Mouse (Mus musculus) CH12.LX (cell line): ENCODE results near the gene Akap1. TPM values are rescaled to one million over a fixed set of nuclear protein-coding genes. Genes with fewer than 3 reads are reported as not detected.

Experiments used
- DNase-seq: peaks from one replicate; pipeline ENCODE4 v3.0.0-alpha.2; 2013; ENCODE audit errors: extremely low read depth
- H3K27ac ChIP-seq: 2 replicates; pipeline ENCODE4 v1.5.1; 2012; ENCODE audit warnings: low read depth, mild to moderate bottlenecking, control low read depth, moderate library complexity; ENCODE audit not compliant: insufficient read depth
- H3K27me3 ChIP-seq: replicated peaks from 2 replicates; pipeline ENCODE3; 2012; ENCODE audit warnings: inconsistent platforms
- H3K36me3 ChIP-seq, 2 experiments: replicated peaks in 1 of 2; 2 replicates each; pipeline versions ENCODE3 to v1.6.1; 2012; ENCODE audit warnings: inconsistent platforms in 1 of 2, low read length in 1 of 2, mild to moderate bottlenecking in 1 of 2, mixed read lengths in 1 of 2, moderate library complexity in 1 of 2; ENCODE audit not compliant: control insufficient read depth in 1 of 2, insufficient read depth in 1 of 2
- H3K4me1 ChIP-seq, 2 experiments: 2 replicates each; pipeline ENCODE4 v1.6.1; 2012; ENCODE audit warnings: inconsistent platforms in 1 of 2, moderate library complexity in 1 of 2; ENCODE audit not compliant: insufficient read depth in 2 of 2, control insufficient read depth in 1 of 2
- H3K4me2 ChIP-seq: 2 replicates; pipeline ENCODE4 v1.6.1; 2012; ENCODE audit warnings: low read depth, mild to moderate bottlenecking, control low read depth; ENCODE audit not compliant: poor library complexity, insufficient read depth, severe bottlenecking
- H3K4me3 ChIP-seq, 3 experiments: fragments of 150-350 bp in 1 of 3; sonication (generic) in 1 of 3; replicated peaks in 1 of 3; 2 replicates each; pipeline versions ENCODE3 to v1.5.1; 2011 to 2012; ENCODE audit warnings: low read depth in 2 of 3, low read length in 2 of 3, mild to moderate bottlenecking in 2 of 3, moderate library complexity in 2 of 3, control low read depth in 1 of 3, improper control_type of control experiment in 1 of 3, inconsistent platforms in 1 of 3, mixed read lengths in 1 of 3; ENCODE audit not compliant: poor library complexity in 1 of 3
- H3K79me2 ChIP-seq: replicated peaks from 2 replicates; pipeline ENCODE4 v1.6.1; 2012; ENCODE audit warnings: mild to moderate bottlenecking, moderate library complexity; ENCODE audit not compliant: control insufficient read depth, poor library complexity, insufficient read depth, severe bottlenecking; ENCODE audit errors: extremely low read depth
- H3K9ac ChIP-seq: 2 replicates; pipeline ENCODE4 v1.6.1; 2012; ENCODE audit warnings: low read depth, mild to moderate bottlenecking, control low read depth, moderate library complexity; ENCODE audit not compliant: insufficient read depth
- H3K9me3 ChIP-seq: replicated peaks from 2 replicates; pipeline ENCODE3; 2012; ENCODE audit warnings: low read length, inconsistent platforms, mixed read lengths
- BHLHE40 ChIP-seq: IDR thresholded peaks from 2 replicates; pipeline ENCODE4 v1.6.1; 2011; ENCODE audit warnings: mild to moderate bottlenecking, low read depth, low read length, improper control_type of control experiment
- CHD1 ChIP-seq: IDR thresholded peaks from 2 replicates; pipeline ENCODE4 v1.6.1; 2012; ENCODE audit warnings: low read depth, low read length, improper control_type of control experiment, inconsistent platforms
- CHD2 ChIP-seq: IDR thresholded peaks from 2 replicates; pipeline ENCODE4 v1.6.1; 2011; ENCODE audit warnings: low read length, improper control_type of control experiment
- E2F4 ChIP-seq: IDR thresholded peaks from 2 replicates; pipeline ENCODE4 v1.6.1; 2011; ENCODE audit warnings: low read depth, low read length, improper control_type of control experiment; ENCODE audit not compliant: insufficient replicate concordance
- ELF1 ChIP-seq: IDR thresholded peaks from 2 replicates; pipeline ENCODE4 v1.6.1; 2014; ENCODE audit warnings: low read depth, mild to moderate bottlenecking, inconsistent platforms, low read length, improper control_type of control experiment
- EP300 ChIP-seq: IDR thresholded peaks from 2 replicates; pipeline ENCODE4 v1.6.1; 2011; ENCODE audit warnings: low read length, improper control_type of control experiment
- HCFC1 ChIP-seq: IDR thresholded peaks from 2 replicates; pipeline ENCODE4 v1.6.1; 2012; ENCODE audit warnings: low read depth, mild to moderate bottlenecking, inconsistent platforms, low read length, improper control_type of control experiment
- JUND ChIP-seq: conservative IDR thresholded peaks from 2 replicates; pipeline ENCODE4 v1.6.1; 2011; ENCODE audit warnings: low read depth, low read length, improper control_type of control experiment
- KAT2A ChIP-seq: IDR thresholded peaks from 2 replicates; pipeline ENCODE4 v1.6.1; 2012; ENCODE audit warnings: low read length, improper control_type of control experiment, inconsistent platforms; ENCODE audit not compliant: insufficient replicate concordance
- MAFK ChIP-seq: IDR thresholded peaks from 2 replicates; pipeline ENCODE4 v1.6.1; 2011; ENCODE audit warnings: low read length, improper control_type of control experiment; ENCODE audit not compliant: insufficient replicate concordance
- MXI1 ChIP-seq: IDR thresholded peaks from 2 replicates; pipeline ENCODE4 v1.6.1; 2011; ENCODE audit warnings: mild to moderate bottlenecking, low read depth, low read length, improper control_type of control experiment
- MYC ChIP-seq: IDR thresholded peaks from 2 replicates; pipeline ENCODE4 v1.6.1; 2011; ENCODE audit warnings: low read depth, mild to moderate bottlenecking, improper control_type of control experiment, low read length
- POLR2A ChIP-seq: IDR thresholded peaks from 2 replicates; pipeline ENCODE4 v1.6.1; 2011; ENCODE audit warnings: low read depth, mild to moderate bottlenecking, improper control_type of control experiment, low read length
- POLR2AphosphoS2 ChIP-seq: IDR thresholded peaks from 2 replicates; pipeline ENCODE4 v1.6.1; 2011; ENCODE audit warnings: low read depth, low read length, improper control_type of control experiment
- SMC3 ChIP-seq: IDR thresholded peaks from 2 replicates; pipeline ENCODE4 v1.6.1; 2011; ENCODE audit warnings: low read depth, low read length, improper control_type of control experiment
- TBP ChIP-seq: conservative IDR thresholded peaks from 2 replicates; pipeline ENCODE4 v1.6.1; 2011; ENCODE audit warnings: low read depth, low read length, improper control_type of control experiment
- USF1 ChIP-seq: IDR thresholded peaks from 2 replicates; pipeline ENCODE4 v1.6.1; 2014; ENCODE audit warnings: low read depth, mild to moderate bottlenecking, inconsistent platforms, low read length, improper control_type of control experiment
- ZC3H11A ChIP-seq: IDR thresholded peaks from 2 replicates; pipeline ENCODE4 v1.6.1; 2012; ENCODE audit warnings: low read depth, mild to moderate bottlenecking, inconsistent platforms, low read length, improper control_type of control experiment
- ZMIZ1 ChIP-seq: IDR thresholded peaks from 2 replicates; pipeline ENCODE4 v1.6.1; 2012; ENCODE audit warnings: low read depth, mild to moderate bottlenecking, inconsistent platforms, low read length, improper control_type of control experiment
- ZNF384 ChIP-seq: IDR thresholded peaks from 2 replicates; pipeline ENCODE4 v1.6.1; 2012; ENCODE audit warnings: low read depth, low read length, improper control_type of control experiment, inconsistent platforms
- dilution Hi-C: fragments of 300-500 bp; cut with MboI; formaldehyde crosslinking; loops from 2 replicates; pipeline ENCODE4 v1.14.3; 2020; ENCODE audit warnings: low sequenced_read_pairs; ENCODE audit not compliant: extremely low pct_unique_long_range_greater_than_20kb, extremely low pct_ligation_motif_present
- in situ Hi-C: fragments of 300-500 bp; cut with MboI; formaldehyde crosslinking; loops from 3 replicates; pipeline ENCODE4 v1.14.3; 2019; ENCODE audit warnings: low sequenced_read_pairs, low pct_ligation_motif_present, low pct_unique_long_range_greater_than_20kb, mixed read lengths
- polyA plus RNA-seq: library from polyadenylated mRNA; unstranded; fragments of >175 nt; gene quantifications from 2 replicates; pipeline ENCODE4 v1.2.1, GENCODE M21; 2012; ENCODE audit warnings: low read depth; ENCODE audit not compliant: insufficient read length
- total RNA-seq, 2 experiments: library from RNA; depleted of rRNA; stranded (reverse); fragments of 300-350 nt in 1 of 2; fragments of >200 nt in 1 of 2; gene quantifications; 2 replicates each; pipeline ENCODE4 v1.2.3; 2012 to 2014

The Akap1 gene
- total and polyA plus RNA-seq, 3 experiments = 46.4 to 54.8 (median 51.6) TPM

GRCm38 (mm10) chr11:88847281-88848006, 16.9 kb downstream of the Akap1 start:
- peaks cover 27 to 45% of the 10 kb centered on the region in 2 experiments for H3K4me1 ChIP-seq
- in situ Hi-C loops = no loop called here
- H3K27me3 ChIP-seq = no peaks in the 10 kb centered on the region
- no peak overlapping the region for H3K4me2 ChIP-seq
- no peaks in the 10 kb centered on the region for H3K9me3 ChIP-seq
- no peak overlapping the region for H3K27ac ChIP-seq
- TF ChIP-seq POLR2AphosphoS2 = no peak
- H3K79me2 ChIP-seq = peaks cover 15% of the 10 kb centered on the region
- dilution Hi-C loops = no loop called here
- no peak for DNase-seq
- no peak overlapping the region for H3K4me3 ChIP-seq
- H3K9ac ChIP-seq = no peak overlapping the region
- H3K36me3 ChIP-seq = peaks cover 26 to 65% of the 10 kb centered on the region in 2 experiments

DNA sequence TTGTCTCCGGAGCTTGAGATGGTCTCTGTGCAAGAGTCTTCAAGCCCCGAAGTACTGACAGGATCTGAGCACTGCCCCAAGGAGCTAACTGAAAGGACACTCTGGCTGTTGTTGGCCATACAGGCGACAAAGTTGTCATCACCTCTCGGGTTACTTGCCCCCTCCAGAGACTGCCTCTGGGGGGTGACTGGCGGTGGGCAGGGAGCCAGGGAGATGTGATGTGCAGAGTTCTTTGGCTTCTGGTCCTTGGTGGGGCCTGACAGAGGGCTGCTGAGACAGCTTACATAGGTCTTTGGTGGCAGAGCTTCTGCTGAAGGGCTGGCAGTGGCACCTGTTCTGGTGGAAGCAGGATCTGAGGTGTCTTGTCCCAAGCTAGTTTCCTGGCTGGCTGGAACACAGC, 20.0 kb downstream of the Akap1 start:
- no peaks in the 10 kb centered on the region for H3K27me3 ChIP-seq
- in situ Hi-C loops = no loop called here
- peaks cover 12 to 22% of the 10 kb centered on the region in 2 experiments for H3K4me1 ChIP-seq
- peaks cover 5% of the 10 kb centered on the region; the same call in 1 of the 2 replicates for H3K79me2 ChIP-seq
- no peak overlapping the region for H3K27ac ChIP-seq
- H3K9me3 ChIP-seq = no peaks in the 10 kb centered on the region
- TF ChIP-seq JUND (no peak), KAT2A (no peak), TBP (no peak), USF1 (no peak), MAFK (no peak)
- peaks cover 43 to 84% of the 10 kb centered on the region in 2 experiments for H3K36me3 ChIP-seq
- no peak overlapping the region for H3K9ac ChIP-seq
- H3K4me2 ChIP-seq = no peak overlapping the region
- no peak for DNase-seq
- dilution Hi-C loops = no loop called here
- H3K4me3 ChIP-seq = no peak overlapping the region

DNA sequence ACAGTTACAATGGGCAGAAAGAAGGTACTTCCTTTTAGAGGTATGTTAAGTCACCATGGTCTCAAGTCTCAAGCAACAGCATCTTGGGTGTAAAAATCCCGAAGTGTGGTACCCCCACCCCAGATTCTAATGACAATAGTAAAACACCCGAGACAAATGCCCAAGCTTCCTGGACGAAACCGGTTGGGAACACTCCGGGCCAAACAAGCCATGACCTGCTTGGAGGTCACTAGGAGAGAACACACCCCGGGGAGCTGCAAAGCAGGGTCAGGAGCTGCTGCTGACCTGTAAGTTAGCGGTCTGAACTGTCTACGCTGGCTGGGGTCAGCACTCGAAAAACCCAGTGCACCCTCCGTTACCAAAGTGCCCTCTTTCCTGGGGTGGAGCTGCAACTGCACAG, 21.1 kb downstream of the Akap1 start:
- Histone ChIP-seq H3K9ac (no peak overlapping the region), H3K4me2 (no peak overlapping the region), H3K27me3 (no peaks in the 10 kb centered on the region), H3K27ac (no peak overlapping the region), H3K36me3 (peaks cover 52 to 94% of the 10 kb centered on the region in 2 experiments), H3K79me2 (peaks cover 5% of the 10 kb centered on the region; the same call in 1 of the 2 replicates), H3K9me3 (no peaks in the 10 kb centered on the region), H3K4me3 (no peak overlapping the region), H3K4me1 (peaks cover 3 to 11% of the 10 kb centered on the region in 2 experiments; a peak in 3 of 4 replicates)
- dilution Hi-C loops = no loop called here
- in situ Hi-C loops = no loop called here
- no peak for DNase-seq
- no peak for TF ChIP-seq MXI1
- TF ChIP-seq SMC3 = no peak
- TF ChIP-seq ZMIZ1 = no peak
- TF ChIP-seq POLR2AphosphoS2 = no peak
- no peak for TF ChIP-seq E2F4
- TF ChIP-seq EP300 = no peak
- TF ChIP-seq CHD2 = no peak
- no peak for TF ChIP-seq ELF1
- TF ChIP-seq HCFC1 = no peak
- no peak for TF ChIP-seq ZC3H11A
- no peak for TF ChIP-seq POLR2A
- no peak for TF ChIP-seq BHLHE40
- no peak for TF ChIP-seq USF1
- TF ChIP-seq MYC = no peak
- TF ChIP-seq CHD1 = no peak
- no peak for TF ChIP-seq ZNF384
